Comparison of ENCODE assay signal across 20 mouse cellular contexts in genomic region chr13:52806029-52806428, GRCm38 (mm10).
DNase-seq lines count a peak whose midpoint lies in the region; ATAC-seq and TF ChIP-seq lines count a peak whose summit lies in the region.
"Had no signal": no experiment of that assay in that cellular context is flagged by ENCODE, and none has a peak within 500 bp of the region (broad histone marks: within the 10 kb centered on the region; RNA-seq: fewer than 3 reads in every experiment).

No protein-coding gene starts in this region.

- no peak overlapping the region for H3K27ac ChIP-seq in forebrain, embryonic 16.5 days (ENCODE audit: low read length)
- H3K27ac ChIP-seq in forebrain, embryonic 10.5 days, result no peak overlapping the region
- H3K27ac ChIP-seq in kidney, embryonic 16.5 days (ENCODE audit: low read length), result no peak overlapping the region
- no peak overlapping the region for H3K27ac ChIP-seq in midbrain, embryonic 14.5 days (replicated peaks; ENCODE audit: low read depth, low read length)
- H3K27ac ChIP-seq in midbrain, postnatal 0 days (ENCODE audit: low read depth, low read length), result no peak overlapping the region
- H3K27ac ChIP-seq in stomach, postnatal 0 days (replicated peaks), result 0 out of 2 replicates have a peak overlapping the region, but pooled peaks have one; percentile 40
- H3K27ac ChIP-seq: heart, embryonic 13.5 days; hindbrain, embryonic 12.5 days; layer of hippocampus, adult 2 months had no signal

- 0 out of 2 replicates have a peak, but pooled peaks have one; percentile 18 for ATAC-seq in forebrain, embryonic 16.5 days
- ATAC-seq in kidney, embryonic 16.5 days (ENCODE audit: low FRiP score, low TSS enrichment), result 0 out of 2 replicates have a peak, but pooled peaks have one; percentile 67
- ATAC-seq in midbrain, embryonic 14.5 days (ENCODE audit: low FRiP score, low TSS enrichment), result no peak
- no peak for ATAC-seq in midbrain, postnatal 0 days (ENCODE audit: low FRiP score)
- peak; percentile 41; the same call in 1 of the 2 replicates for ATAC-seq in stomach, postnatal 0 days (ENCODE audit: low FRiP score, low TSS enrichment)
- ATAC-seq: CD4-positive, CD25-positive, alpha-beta regulatory T cell, adult 4 months; liver, postnatal 0 days had no signal

- H3K9me3 ChIP-seq in forebrain, embryonic 16.5 days (ENCODE audit: control insufficient read depth, low read length), result no peaks in the 10 kb centered on the region
- no peaks in the 10 kb centered on the region for H3K9me3 ChIP-seq in forebrain, embryonic 10.5 days
- H3K9me3 ChIP-seq in kidney, embryonic 16.5 days (ENCODE audit: low read length), result no peaks in the 10 kb centered on the region
- no peaks in the 10 kb centered on the region for H3K9me3 ChIP-seq in midbrain, embryonic 14.5 days (ENCODE audit: control insufficient read depth, low read length)
- no peaks in the 10 kb centered on the region for H3K9me3 ChIP-seq in midbrain, postnatal 0 days (ENCODE audit: low read length)
- H3K9me3 ChIP-seq in stomach, postnatal 0 days (ENCODE audit: control insufficient read depth, low read length), result no peaks in the 10 kb centered on the region
- H3K9me3 ChIP-seq: heart, embryonic 13.5 days; hindbrain, embryonic 12.5 days had no signal

- intact Hi-C loops in heart, postnatal 10 days (cut with DNase I), result no loop called here

- H3K27me3 ChIP-seq in forebrain, embryonic 16.5 days (replicated peaks; ENCODE audit: control insufficient read depth, insufficient read depth, low read length), result no peaks in the 10 kb centered on the region
- no peaks in the 10 kb centered on the region for H3K27me3 ChIP-seq in forebrain, embryonic 10.5 days (ENCODE audit: poor library complexity, severe bottlenecking)
- no peaks in the 10 kb centered on the region for H3K27me3 ChIP-seq in kidney, embryonic 16.5 days (ENCODE audit: insufficient read depth, low read length)
- H3K27me3 ChIP-seq in midbrain, embryonic 14.5 days (ENCODE audit: control insufficient read depth, insufficient read depth, low read length), result no peaks in the 10 kb centered on the region
- H3K27me3 ChIP-seq in midbrain, postnatal 0 days (ENCODE audit: insufficient read depth, low read length), result no peaks in the 10 kb centered on the region
- H3K27me3 ChIP-seq in stomach, postnatal 0 days (ENCODE audit: control insufficient read depth, insufficient read depth, low read length), result no peaks in the 10 kb centered on the region
- H3K27me3 ChIP-seq: heart, embryonic 13.5 days; hindbrain, embryonic 12.5 days had no signal

- TF ChIP-seq EP300 in stomach, postnatal 0 days (optimal IDR thresholded peaks at IDR 0.05), result no peak

- H3K9ac ChIP-seq in forebrain, embryonic 16.5 days (replicated peaks; ENCODE audit: low read depth, low read length), result no peak overlapping the region
- H3K9ac ChIP-seq in kidney, embryonic 16.5 days (replicated peaks; ENCODE audit: low read length), result no peak overlapping the region
- no peak overlapping the region for H3K9ac ChIP-seq in midbrain, embryonic 14.5 days (replicated peaks; ENCODE audit: low read length)
- H3K9ac ChIP-seq in midbrain, postnatal 0 days (replicated peaks; ENCODE audit: low read length, poor library complexity, severe bottlenecking), result no peak overlapping the region
- no peak overlapping the region for H3K9ac ChIP-seq in stomach, postnatal 0 days (ENCODE audit: low read length)
- H3K9ac ChIP-seq: heart, embryonic 13.5 days; hindbrain, embryonic 12.5 days; liver, postnatal 0 days had no signal

- no peak overlapping the region for H3K4me3 ChIP-seq in forebrain, embryonic 16.5 days (replicated peaks; ENCODE audit: low read length)
- H3K4me3 ChIP-seq in forebrain, embryonic 10.5 days, result no peak overlapping the region
- no peak overlapping the region for H3K4me3 ChIP-seq in kidney, embryonic 16.5 days (ENCODE audit: low read length)
- H3K4me3 ChIP-seq in midbrain, embryonic 14.5 days (replicated peaks; ENCODE audit: low read depth, low read length), result no peak overlapping the region
- H3K4me3 ChIP-seq in midbrain, postnatal 0 days (ENCODE audit: low read depth, low read length), result no peak overlapping the region
- no peak overlapping the region for H3K4me3 ChIP-seq in stomach, postnatal 0 days (ENCODE audit: low read depth, low read length)
- H3K4me3 ChIP-seq: heart, embryonic 13.5 days; hindbrain, embryonic 12.5 days; layer of hippocampus, adult 2 months had no signal

- H3K4me1 ChIP-seq in forebrain, embryonic 16.5 days (replicated peaks; ENCODE audit: control insufficient read depth, insufficient read depth, low read length), result peaks cover 21% of the 10 kb centered on the region
- H3K4me1 ChIP-seq in forebrain, embryonic 10.5 days, result peaks cover 23% of the 10 kb centered on the region
- H3K4me1 ChIP-seq in kidney, embryonic 16.5 days (ENCODE audit: insufficient read depth, low read length), result peaks cover 10% of the 10 kb centered on the region
- H3K4me1 ChIP-seq in midbrain, embryonic 14.5 days (ENCODE audit: control insufficient read depth, insufficient read depth, low read length), result no peaks in the 10 kb centered on the region
- H3K4me1 ChIP-seq in midbrain, postnatal 0 days (ENCODE audit: insufficient read depth, low read length), result peaks cover 4% of the 10 kb centered on the region; the same call in 1 of the 2 replicates
- no peaks in the 10 kb centered on the region; the same call in 1 of the 2 replicates for H3K4me1 ChIP-seq in stomach, postnatal 0 days (replicated peaks; ENCODE audit: control insufficient read depth, insufficient read depth)

- no peak for DNase-seq in forebrain, embryonic 10.5 days (ENCODE audit: extremely low spot score, low spot score)
- no peak for DNase-seq in kidney, adult 8-10 months
- DNase-seq in midbrain, embryonic 14.5 days, result peak; percentile 22
- DNase-seq in midbrain, postnatal 0 days (ENCODE audit: low spot score), result no peak
- DNase-seq in stomach, postnatal 0 days (ENCODE audit: low spot score), result no peak
- no peak for DNase-seq in heart, postnatal 10 days
- DNase-seq: adrenal gland, postnatal 25 days; cerebellum, adult 9-10 months; kidney, postnatal 14 days; liver, postnatal 0 days; thymus, adult 18-20 months; thymus, postnatal 36 days had no signal

- 23% methylated on average over 4 of the region's 4 CpGs for WGBS in forebrain, embryonic 16.5 days
- WGBS in forebrain, embryonic 10.5 days, result 82% methylated on average over 4 of the region's 4 CpGs
- 21% methylated on average over 4 of the region's 4 CpGs for WGBS in kidney, embryonic 16.5 days
- 52% methylated on average over 4 of the region's 4 CpGs for whole genome bisulfite sequencing in midbrain, embryonic 14.5 days
- WGBS in midbrain, postnatal 0 days, result 47% methylated on average over 4 of the region's 4 CpGs
- 24% methylated on average over 4 of the region's 4 CpGs for WGBS in stomach, postnatal 0 days

- H3K36me3 ChIP-seq in forebrain, embryonic 16.5 days (ENCODE audit: control insufficient read depth, insufficient read depth), result no peaks in the 10 kb centered on the region
- no peaks in the 10 kb centered on the region for H3K36me3 ChIP-seq in forebrain, embryonic 10.5 days (replicated peaks)
- H3K36me3 ChIP-seq in kidney, embryonic 16.5 days (ENCODE audit: insufficient read depth, low read length), result no peaks in the 10 kb centered on the region
- no peaks in the 10 kb centered on the region for H3K36me3 ChIP-seq in midbrain, embryonic 14.5 days (ENCODE audit: control insufficient read depth, insufficient read depth, low read length)
- no peaks in the 10 kb centered on the region for H3K36me3 ChIP-seq in midbrain, postnatal 0 days (ENCODE audit: insufficient read depth, low read length)
- H3K36me3 ChIP-seq in stomach, postnatal 0 days (ENCODE audit: control insufficient read depth, insufficient read depth, low read length), result no peaks in the 10 kb centered on the region
- H3K36me3 ChIP-seq: heart, embryonic 13.5 days; hindbrain, embryonic 12.5 days had no signal

- H3K4me2 ChIP-seq in forebrain, embryonic 16.5 days (ENCODE audit: low read length), result no peak overlapping the region
- H3K4me2 ChIP-seq in kidney, embryonic 16.5 days (replicated peaks; ENCODE audit: low read depth, low read length), result no peak overlapping the region
- H3K4me2 ChIP-seq in midbrain, embryonic 14.5 days (ENCODE audit: low read length), result no peak overlapping the region
- H3K4me2 ChIP-seq in midbrain, postnatal 0 days (ENCODE audit: low read depth, low read length, poor library complexity, severe bottlenecking), result no peak overlapping the region
- H3K4me2 ChIP-seq in stomach, postnatal 0 days (replicated peaks; ENCODE audit: low read depth), result no peak overlapping the region
- H3K4me2 ChIP-seq: heart, embryonic 13.5 days; hindbrain, embryonic 12.5 days; liver, embryonic 11.5 days; midbrain, embryonic 11.5 days had no signal

- TF ChIP-seq CTCF in midbrain, postnatal 0 days (IDR thresholded peaks at IDR 0.05), result no peak
- no peak for TF ChIP-seq CTCF in stomach, postnatal 0 days (IDR thresholded peaks at IDR 0.05; ENCODE audit: low read depth)

Comparison
In these comparisons a context has a peak if more than half of its experiments do, and no peak if none do; other contexts are left out.
1. ATAC-seq: peak in forebrain, embryonic 16.5 days (single experiment), kidney, embryonic 16.5 days (single experiment) and stomach, postnatal 0 days (single experiment); none in midbrain, embryonic 14.5 days (single experiment) and midbrain, postnatal 0 days (single experiment).